Mouse (Mus musculus): ENCODE measurements around the gene Dqx1. TPM values are rescaled to one million over a fixed set of nuclear protein-coding genes. Genes with fewer than 3 reads are reported as not detected.

The Dqx1 gene
- polyA plus RNA-seq, 1 experiment from 2014 or later, result 1.4 TPM

MicroRNA genes within 50 kb of the gene (microRNA counts, 519-probe panel; counts per million panel counts)
- microRNA mmu-miR-3470a+mmu-miR-3470b, result 171 counts per million, percentile 57 among the panel's probes with 10 or more counts

Small RNAs within 50 kb of the gene (microRNA-seq; reads per million reads assigned to microRNA genes)
- gene Mir3470a, result not detected
- gene Mir7040, result not detected

Other genes with a start within 250 kb of the Dqx1 start
- gene Sema4f, start 118.1 kb upstream of the Dqx1 start, polyA plus RNA-seq (2014; fragmentation: Nextera tagmentation; extraction: Ambion mirVana), result 3.0 and 3.4 TPM in 2 replicates
- 0.26 TPM in 1 of 2 replicates, not detected in the other for gene M1ap, start 110.9 kb upstream of the Dqx1 start, polyA plus RNA-seq (2014; fragmentation: Nextera tagmentation; extraction: Ambion mirVana)
- 5.6 and 7.1 TPM in 2 replicates for gene Dok1, start 24.4 kb upstream of the Dqx1 start, polyA plus RNA-seq (2014; fragmentation: Nextera tagmentation; extraction: Ambion mirVana)
- 6.7 and 9.2 TPM in 2 replicates for gene Loxl3, start 23.7 kb upstream of the Dqx1 start, polyA plus RNA-seq (2014; fragmentation: Nextera tagmentation; extraction: Ambion mirVana)
- 122 TPM in 2 replicates for gene Aup1, start 3.3 kb upstream of the Dqx1 start, polyA plus RNA-seq (2014; fragmentation: Nextera tagmentation; extraction: Ambion mirVana)
- gene Htra2, start 2.6 kb upstream of the Dqx1 start, polyA plus RNA-seq (2014; fragmentation: Nextera tagmentation; extraction: Ambion mirVana), result 33.2 and 34.1 TPM in 2 replicates
- 21.2 and 30.4 TPM in 2 replicates for gene Tlx2, start 12.4 kb downstream of the Dqx1 start, polyA plus RNA-seq (2014; fragmentation: Nextera tagmentation; extraction: Ambion mirVana)
- gene Pcgf1, start 20.0 kb downstream of the Dqx1 start, polyA plus RNA-seq (2014; fragmentation: Nextera tagmentation; extraction: Ambion mirVana), result 41.8 and 42.0 TPM in 2 replicates
- 2.5 and 2.7 TPM in 2 replicates for gene Lbx2, start 28.5 kb downstream of the Dqx1 start, polyA plus RNA-seq (2014; fragmentation: Nextera tagmentation; extraction: Ambion mirVana)
- gene Ccdc142, start 43.8 kb downstream of the Dqx1 start, polyA plus RNA-seq (2014; fragmentation: Nextera tagmentation; extraction: Ambion mirVana), result 3.3 and 3.5 TPM in 2 replicates
- gene Gm42688, start 43.8 kb downstream of the Dqx1 start, polyA plus RNA-seq (2014; fragmentation: Nextera tagmentation; extraction: Ambion mirVana), result 2.1 and 2.7 TPM in 2 replicates
- 118 and 123 TPM in 2 replicates for gene Mrpl53, start 51.2 kb downstream of the Dqx1 start, polyA plus RNA-seq (2014; fragmentation: Nextera tagmentation; extraction: Ambion mirVana)
- gene Mogs, start 57.7 kb downstream of the Dqx1 start, polyA plus RNA-seq (2014; fragmentation: Nextera tagmentation; extraction: Ambion mirVana), result 30.5 and 31.9 TPM in 2 replicates
- gene Wbp1, start 63.7 kb downstream of the Dqx1 start, polyA plus RNA-seq (2014; fragmentation: Nextera tagmentation; extraction: Ambion mirVana), result 169 and 177 TPM in 2 replicates
- 19.8 and 23.4 TPM in 2 replicates for gene Ino80b, start 67.6 kb downstream of the Dqx1 start, polyA plus RNA-seq (2014; fragmentation: Nextera tagmentation; extraction: Ambion mirVana)
- 20.6 and 22.1 TPM in 2 replicates for gene Rtkn, start 77.6 kb downstream of the Dqx1 start, polyA plus RNA-seq (2014; fragmentation: Nextera tagmentation; extraction: Ambion mirVana)
- 12.2 and 14.5 TPM in 2 replicates for gene Wdr54, start 98.6 kb downstream of the Dqx1 start, polyA plus RNA-seq (2014; fragmentation: Nextera tagmentation; extraction: Ambion mirVana)
- 1.4 and 1.5 TPM in 2 replicates for gene 1700003E16Rik, start 98.6 kb downstream of the Dqx1 start, polyA plus RNA-seq (2014; fragmentation: Nextera tagmentation; extraction: Ambion mirVana)
- gene Dctn1, start 108.1 kb downstream of the Dqx1 start, polyA plus RNA-seq (2014; fragmentation: Nextera tagmentation; extraction: Ambion mirVana), result 114 and 125 TPM in 2 replicates
- gene Slc4a5, start 162.0 kb downstream of the Dqx1 start, polyA plus RNA-seq (2014; fragmentation: Nextera tagmentation; extraction: Ambion mirVana), result 0.28 and 0.77 TPM in 2 replicates